Mouse (Mus musculus): Measurements from ENCODE around the gene Dhx35. TPM values are rescaled to one million over a fixed set of nuclear protein-coding genes. Genes with fewer than 3 reads are reported as not detected.
A peak's percentile ranks its signal among the peaks of the same experiment; 100 is the strongest.

The Dhx35 gene
- total RNA-seq, 2 experiments from 2014 or later: 16.7 to 17.6 TPM

DNA sequence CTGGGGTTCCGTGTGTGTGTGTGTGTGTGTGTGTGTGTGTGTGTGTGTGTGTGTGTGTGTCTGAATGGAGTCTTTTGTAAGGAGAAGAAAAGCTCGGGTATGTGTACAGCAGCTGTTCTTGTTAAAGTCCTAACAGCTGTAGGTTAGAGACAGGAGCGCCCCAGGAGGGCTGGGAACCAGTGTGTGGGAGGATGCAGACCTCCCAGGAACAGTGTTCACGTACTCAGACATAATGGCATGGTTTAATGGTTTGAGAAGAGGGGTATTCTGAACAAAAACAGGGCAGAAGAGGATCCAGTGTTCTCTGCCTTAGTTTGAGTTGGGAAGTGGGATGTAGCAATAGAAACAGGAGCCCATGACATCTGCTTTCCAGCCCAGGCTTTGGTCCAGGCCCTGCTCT lies 4.7 kb downstream of the Dhx35 start:
- DNase-seq (ENCODE audit: low spot score in 2 of 2): peak in 1 of 2 experiments; percentile 22

GRCm38 (mm10) chr2:158800788-158801187 lies 6.2 kb downstream of the Dhx35 start:
- no peak for DNase-seq (ENCODE audit: low spot score in 2 of 2)

DNA sequence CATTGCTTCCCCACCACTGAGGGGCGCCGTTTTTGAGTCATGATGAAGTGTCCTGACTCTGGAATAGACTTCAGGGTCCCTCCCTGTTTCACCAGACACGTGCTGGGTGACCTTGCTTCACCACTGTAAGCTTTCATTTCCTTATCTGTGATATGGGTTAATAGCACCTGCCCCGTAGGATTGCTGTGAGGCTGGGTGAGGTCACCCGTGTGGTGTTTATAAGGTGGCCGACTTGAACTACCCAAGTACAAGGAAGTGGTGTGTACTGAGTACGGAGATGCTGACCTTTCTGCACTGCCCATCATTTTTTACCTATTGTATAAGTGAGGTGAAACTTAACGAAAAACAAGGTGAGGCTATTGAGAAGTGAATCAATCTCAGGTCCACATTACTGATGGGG lies 9.0 kb downstream of the Dhx35 start:
- DNase-seq (ENCODE audit: low spot score in 2 of 2): no peak

GRCm38 (mm10) chr2:158815686-158816085 lies 21.1 kb downstream of the Dhx35 start:
- no peak for DNase-seq (ENCODE audit: low spot score in 2 of 2)

DNA sequence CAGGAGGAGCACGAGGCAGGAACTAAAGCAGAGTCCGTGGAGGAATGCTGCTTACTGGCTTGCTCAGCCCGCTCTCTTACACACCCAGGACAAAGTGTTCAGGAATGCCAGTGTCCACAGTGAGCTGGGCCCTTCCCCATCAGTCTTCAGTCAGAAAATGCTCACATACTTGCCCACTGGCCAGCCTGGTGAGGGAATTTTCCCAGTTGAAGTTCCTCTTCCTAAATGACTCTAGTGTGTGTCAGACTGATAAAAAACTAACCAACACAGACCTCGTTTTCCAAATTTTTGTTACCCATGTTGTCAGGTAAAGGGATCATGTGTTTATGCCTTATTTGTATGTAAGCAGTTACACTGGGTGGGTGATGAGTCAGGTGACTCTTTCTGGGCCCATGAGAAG lies 21.6 kb downstream of the Dhx35 start:
- DNase-seq (ENCODE audit: low spot score in 2 of 2): no peak

DNA sequence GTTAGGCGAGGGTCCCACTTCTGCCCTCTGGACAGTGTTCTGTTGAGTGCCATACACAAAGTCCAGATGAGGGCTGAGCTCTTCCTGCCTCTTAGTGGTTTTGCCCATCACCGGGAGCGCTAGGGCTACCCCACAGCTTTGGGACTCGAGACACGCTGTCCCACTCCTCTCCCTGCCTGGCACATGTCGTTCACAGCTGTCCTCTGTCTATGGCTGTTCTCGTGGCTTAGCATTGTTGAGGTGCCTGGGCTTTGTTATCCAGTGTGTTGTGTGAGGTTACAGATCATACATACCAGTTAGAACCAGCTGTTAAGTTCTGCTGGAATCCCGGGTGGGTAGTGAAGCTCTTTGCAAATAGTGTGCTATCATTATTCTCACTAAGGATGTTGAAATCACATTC lies 23.1 kb downstream of the Dhx35 start:
- DNase-seq (ENCODE audit: low spot score in 2 of 2): no peak

DNA sequence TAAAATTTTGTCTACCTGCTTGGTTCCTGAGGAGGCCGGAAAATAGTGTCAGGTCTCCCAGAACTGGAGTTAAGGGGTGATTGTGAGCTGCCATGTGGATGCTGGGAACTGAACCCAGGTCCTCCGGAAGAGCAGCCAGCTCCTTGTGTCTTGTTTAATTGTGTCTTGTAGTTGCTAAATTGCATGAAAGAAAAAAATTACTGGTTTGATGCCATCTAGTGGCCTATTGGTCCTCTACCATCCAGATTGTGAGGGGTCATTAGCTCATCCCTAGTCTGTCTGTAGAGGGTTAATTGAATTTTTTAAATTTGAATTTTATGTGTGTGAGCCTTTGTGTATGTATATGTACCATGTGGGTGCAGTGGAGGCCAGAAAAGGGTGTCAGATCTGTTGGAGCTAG lies 33.5 kb downstream of the Dhx35 start:
- DNase-seq (ENCODE audit: low spot score in 2 of 2): no peak

- no peak for DNase-seq (ENCODE audit: low spot score in 2 of 2)
These were observed 35.1 kb downstream of the Dhx35 start for GRCm38 (mm10) chr2:158829746-158830145.

GRCm38 (mm10) chr2:158833221-158833620 lies 38.6 kb downstream of the Dhx35 start:
- no peak for DNase-seq (ENCODE audit: low spot score in 2 of 2)

- DNase-seq (ENCODE audit: low spot score in 2 of 2): no peak
These were observed 39.0 kb downstream of the Dhx35 start for GRCm38 (mm10) chr2:158833645-158834044.

DNA sequence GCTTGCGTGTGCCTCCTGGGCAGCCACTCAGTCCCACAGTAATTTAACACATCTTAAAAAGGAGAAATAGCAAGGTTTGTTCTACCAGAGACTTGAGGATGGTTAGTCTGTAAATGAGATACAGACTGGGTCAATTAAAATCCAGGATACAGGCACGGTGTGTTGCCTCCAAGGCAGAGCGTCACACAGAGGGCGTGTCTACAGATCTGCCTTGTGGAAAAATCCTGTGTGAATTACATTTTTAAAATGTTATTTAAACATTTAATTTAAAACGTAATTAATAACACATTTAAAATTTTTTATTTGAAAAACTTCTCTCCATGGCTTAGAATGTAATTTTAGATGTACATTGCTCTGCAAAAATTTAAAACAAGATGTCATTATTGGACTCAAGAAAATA lies 48.7 kb downstream of the Dhx35 start:
- no peak for DNase-seq (ENCODE audit: low spot score in 2 of 2)

GRCm38 (mm10) chr2:158845031-158845430 lies 50.4 kb downstream of the Dhx35 start:
- DNase-seq (ENCODE audit: low spot score in 2 of 2): no peak

GRCm38 (mm10) chr2:158846208-158846607 lies 51.6 kb downstream of the Dhx35 start:
- no peak for DNase-seq (ENCODE audit: low spot score in 2 of 2)

GRCm38 (mm10) chr2:158847991-158848390 lies 53.4 kb downstream of the Dhx35 start:
- no peak for DNase-seq (ENCODE audit: low spot score in 2 of 2)

- DNase-seq (ENCODE audit: low spot score in 2 of 2): no peak
These were observed 54.8 kb downstream of the Dhx35 start for GRCm38 (mm10) chr2:158849416-158849815.

DNA sequence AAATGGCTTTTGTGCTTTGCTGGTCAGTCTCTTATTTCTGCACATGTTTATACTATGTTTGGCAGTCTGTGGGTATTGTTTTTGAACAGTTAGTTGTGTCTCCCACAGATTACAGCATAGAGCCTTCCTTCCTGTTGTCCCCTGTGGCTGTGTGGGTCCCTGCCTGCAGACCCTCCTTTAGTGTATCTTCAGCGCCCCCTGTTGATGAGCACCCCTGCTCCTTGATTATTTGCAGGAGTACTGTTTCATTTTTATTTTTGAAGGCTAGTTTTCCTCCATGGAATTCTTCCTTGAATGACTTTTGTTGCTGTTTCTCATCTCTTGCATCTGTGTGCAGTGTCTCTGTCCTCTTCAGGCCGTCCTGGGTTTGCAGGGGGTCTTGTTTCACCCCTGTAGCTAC lies 58.0 kb downstream of the Dhx35 start:
- DNase-seq (ENCODE audit: low spot score in 2 of 2): peak in 1 of 2 experiments; percentile 45

- no peak for DNase-seq (ENCODE audit: low spot score in 2 of 2)
These were observed 62.4 kb downstream of the Dhx35 start for GRCm38 (mm10) chr2:158856896-158857499.

DNA sequence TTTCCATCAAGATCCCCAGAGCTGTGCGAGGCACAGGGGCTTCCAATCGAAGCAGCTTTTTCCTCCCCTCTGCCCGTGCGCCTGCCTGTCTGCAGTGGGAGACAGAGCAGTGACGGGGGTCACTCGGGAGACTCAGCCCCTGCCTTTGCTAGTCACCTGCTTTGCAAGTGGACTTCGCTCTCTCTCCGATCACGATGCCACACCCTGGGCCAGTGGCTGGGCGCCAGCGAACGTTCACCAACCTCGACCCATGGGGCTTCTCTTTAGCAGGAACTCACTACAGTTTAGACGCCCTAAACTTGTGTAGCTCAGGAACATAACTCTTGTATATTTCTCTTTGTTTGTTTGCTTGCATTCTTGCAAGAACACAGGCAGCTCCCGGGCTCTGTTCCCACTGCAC lies 63.0 kb downstream of the Dhx35 start:
- DNase-seq (ENCODE audit: low spot score in 2 of 2): no peak

GRCm38 (mm10) chr2:158861115-158861514 lies 66.5 kb downstream of the Dhx35 start:
- no peak for DNase-seq (ENCODE audit: low spot score in 2 of 2)

DNA sequence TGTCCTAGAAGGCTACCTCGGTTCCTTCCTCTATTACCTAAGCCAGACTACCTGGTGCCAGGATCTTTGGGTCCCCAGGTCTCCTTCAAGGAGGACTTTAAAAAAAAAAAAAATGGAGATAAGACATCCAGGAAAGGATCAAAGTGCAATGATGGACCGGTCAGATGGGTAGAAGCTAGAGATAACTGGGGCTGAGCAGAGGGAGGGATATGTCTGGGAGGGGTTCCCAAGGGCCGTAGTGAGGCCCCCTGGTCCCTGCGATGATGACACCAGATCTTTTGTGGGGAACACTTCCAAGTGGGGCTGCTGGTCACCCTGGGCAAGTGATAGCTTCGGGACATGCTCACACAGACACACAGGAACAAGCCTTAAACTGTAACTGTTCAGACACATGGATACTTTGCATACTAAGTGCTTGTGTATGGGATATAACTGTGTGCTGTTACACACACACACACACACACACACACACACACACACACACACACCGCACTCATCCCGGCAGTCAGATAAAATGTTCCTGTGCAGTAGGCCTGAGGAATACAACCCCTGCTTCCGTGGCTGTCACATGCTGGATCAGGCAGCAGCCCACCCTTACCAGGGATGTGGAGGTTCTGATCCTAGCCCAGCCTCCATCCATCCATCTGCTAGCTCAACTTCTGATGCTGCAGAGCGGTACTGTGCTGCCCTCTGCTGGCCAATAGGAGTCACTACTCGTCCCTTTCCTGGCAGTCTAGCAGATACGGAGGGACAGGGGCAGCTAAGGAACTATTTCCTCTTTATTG lies 68.9 kb downstream of the Dhx35 start:
- DNase-seq (ENCODE audit: low spot score in 2 of 2): peak; percentile 73 to 87

- DNase-seq (ENCODE audit: low spot score in 2 of 2): no peak
These were observed 69.5 kb downstream of the Dhx35 start for GRCm38 (mm10) chr2:158864126-158864458.

GRCm38 (mm10) chr2:158865358-158865757 lies 70.8 kb downstream of the Dhx35 start:
- DNase-seq (ENCODE audit: low spot score in 2 of 2): peak; percentile 79 to 86

- DNase-seq (ENCODE audit: low spot score in 2 of 2): peak in 1 of 2 experiments; percentile 52
These were observed 92.0 kb downstream of the Dhx35 start for GRCm38 (mm10) chr2:158886571-158886970.

Data from layer of hippocampus, postnatal 14 days (tissue).